Comparison of ENCODE assay signal across 25 mouse cellular contexts in genomic region chr3:81021783-81022182, GRCm38 (mm10). TPM values are rescaled to one million over a fixed set of nuclear protein-coding genes. Genes with fewer than 3 reads are reported as not detected.
DNase-seq lines count a peak whose midpoint lies in the region; ATAC-seq and TF ChIP-seq lines count a peak whose summit lies in the region.
"Had no signal": no experiment of that assay in that cellular context is flagged by ENCODE, and none has a peak within 500 bp of the region (broad histone marks: within the 10 kb centered on the region; RNA-seq: fewer than 3 reads in every experiment).

No protein-coding gene starts in this region.

- no peaks in the 10 kb centered on the region for H3K9me3 ChIP-seq in midbrain, embryonic 12.5 days
- H3K9me3 ChIP-seq in midbrain, embryonic 10.5 days (replicated peaks): no peaks in the 10 kb centered on the region
- no peaks in the 10 kb centered on the region for H3K9me3 ChIP-seq in ES-E14 (ENCODE audit: control insufficient read depth, insufficient read depth, low read depth, low read length)
- no peaks in the 10 kb centered on the region for H3K9me3 ChIP-seq in intestine, postnatal 0 days (ENCODE audit: control insufficient read depth)
- H3K9me3 ChIP-seq: forebrain, embryonic 13.5 days; heart, embryonic 10.5 days; heart, embryonic 15.5 days; hindbrain, embryonic 12.5 days; liver, embryonic 12.5 days; neural tube, embryonic 13.5 days had no signal

- no peak overlapping the region for H3K4me3 ChIP-seq in midbrain, embryonic 12.5 days
- no peak overlapping the region for H3K4me3 ChIP-seq in midbrain, embryonic 10.5 days
- peak overlapping the region in 1 of 2 experiments; percentile 46; a peak in 1 of 4 replicates for H3K4me3 ChIP-seq in ES-E14 (ENCODE audit: insufficient read depth in 1 of 2, low read depth in 1 of 2, low read length in 2 of 2, poor library complexity in 1 of 2, severe bottlenecking in 1 of 2)
- H3K4me3 ChIP-seq in intestine, postnatal 0 days (ENCODE audit: low read depth, low read length): no peak overlapping the region
- H3K4me3 ChIP-seq: forebrain, embryonic 13.5 days; heart, embryonic 10.5 days; heart, embryonic 15.5 days; hindbrain, embryonic 12.5 days; liver, embryonic 12.5 days; neural tube, embryonic 13.5 days had no signal

- H3K4me1 ChIP-seq in midbrain, embryonic 12.5 days: no peaks in the 10 kb centered on the region
- H3K4me1 ChIP-seq in midbrain, embryonic 10.5 days: no peaks in the 10 kb centered on the region
- H3K4me1 ChIP-seq in ES-E14 (ENCODE audit: control insufficient read depth in 2 of 2, insufficient read depth in 2 of 2, low read length in 2 of 2, poor library complexity in 1 of 2): peaks cover 0 to 8% of the 10 kb centered on the region in 2 experiments; a peak in 3 of 4 replicates
- no peaks in the 10 kb centered on the region for H3K4me1 ChIP-seq in intestine, postnatal 0 days (replicated peaks; ENCODE audit: control insufficient read depth, insufficient read depth, low read length)
- H3K4me1 ChIP-seq: forebrain, embryonic 13.5 days; hindbrain, embryonic 12.5 days; liver, embryonic 12.5 days; neural tube, embryonic 13.5 days had no signal

- no peak overlapping the region for H3K9ac ChIP-seq in midbrain, embryonic 12.5 days (replicated peaks)
- H3K9ac ChIP-seq in ES-E14 (ENCODE audit: insufficient read depth, low read depth, low read length, poor library complexity, severe bottlenecking): peak overlapping the region; percentile 58
- H3K9ac ChIP-seq in intestine, postnatal 0 days (ENCODE audit: low read depth, low read length): no peak overlapping the region
- H3K9ac ChIP-seq: forebrain, embryonic 13.5 days; heart, embryonic 15.5 days; hindbrain, embryonic 12.5 days; liver, embryonic 12.5 days; liver, postnatal 0 days; neural tube, embryonic 13.5 days had no signal

- no peak overlapping the region for H3K27ac ChIP-seq in midbrain, embryonic 12.5 days (replicated peaks)
- no peak overlapping the region for H3K27ac ChIP-seq in midbrain, embryonic 10.5 days (replicated peaks)
- H3K27ac ChIP-seq in ES-E14 (ENCODE audit: insufficient read depth, low read depth, low read length, poor library complexity, severe bottlenecking): peak overlapping the region; percentile 92
- H3K27ac ChIP-seq in intestine, postnatal 0 days (ENCODE audit: low read depth, low read length): no peak overlapping the region
- H3K27ac ChIP-seq: forebrain, embryonic 13.5 days; heart, embryonic 10.5 days; heart, embryonic 15.5 days; hindbrain, embryonic 12.5 days; liver, embryonic 12.5 days; neural tube, embryonic 13.5 days had no signal

- H3K36me3 ChIP-seq in midbrain, embryonic 12.5 days: no peaks in the 10 kb centered on the region
- no peaks in the 10 kb centered on the region for H3K36me3 ChIP-seq in midbrain, embryonic 10.5 days
- H3K36me3 ChIP-seq in ES-E14 (ENCODE audit: control insufficient read depth, insufficient read depth, low read length, poor library complexity, severe bottlenecking): no peaks in the 10 kb centered on the region
- no peaks in the 10 kb centered on the region for H3K36me3 ChIP-seq in intestine, postnatal 0 days (ENCODE audit: control insufficient read depth, insufficient read depth)
- H3K36me3 ChIP-seq: heart, embryonic 10.5 days; heart, embryonic 15.5 days; hindbrain, embryonic 12.5 days; liver, embryonic 12.5 days; neural tube, embryonic 13.5 days had no signal

- WGBS in midbrain, embryonic 12.5 days: 89% methylated on average over 6 of the region's 6 CpGs
- WGBS in midbrain, embryonic 10.5 days: 92% methylated on average over 6 of the region's 6 CpGs
- 67% methylated on average over 6 of the region's 6 CpGs for WGBS in intestine, postnatal 0 days

- 0 out of 2 replicates have a peak, but pooled peaks have one; percentile 20 for ATAC-seq in midbrain, embryonic 12.5 days (ENCODE audit: low FRiP score, low read depth)
- peak; percentile 59 for ATAC-seq in intestine, postnatal 0 days
- ATAC-seq in monocyte, adult 5-6 weeks (replicated peaks; ENCODE audit: insufficient number of reproducible peaks, low FRiP score, low TSS enrichment, poor library complexity, severe bottlenecking): no peak
- ATAC-seq: forebrain, embryonic 13.5 days; liver, embryonic 12.5 days; liver, postnatal 0 days; midbrain, embryonic 16.5 days had no signal

- no peak overlapping the region for H3K4me2 ChIP-seq in midbrain, embryonic 12.5 days (replicated peaks)
- no peak overlapping the region for H3K4me2 ChIP-seq in intestine, postnatal 0 days (replicated peaks; ENCODE audit: low read depth)
- H3K4me2 ChIP-seq: forebrain, embryonic 13.5 days; heart, embryonic 15.5 days; hindbrain, embryonic 12.5 days; liver, embryonic 12.5 days; neural tube, embryonic 13.5 days had no signal

- TF ChIP-seq CTCF in intestine, postnatal 0 days (IDR thresholded peaks at IDR 0.05; ENCODE audit: low read depth): no peak

- in situ Hi-C loops in ES-E14 (cut with MboI; ENCODE audit: low sequenced_read_pairs in 2 of 2, unreplicated experiment in 2 of 2): no loop called here

- H3K27me3 ChIP-seq in midbrain, embryonic 12.5 days: no peaks in the 10 kb centered on the region
- H3K27me3 ChIP-seq in midbrain, embryonic 10.5 days (ENCODE audit: low read depth, poor library complexity, severe bottlenecking): no peaks in the 10 kb centered on the region
- no peaks in the 10 kb centered on the region for H3K27me3 ChIP-seq in intestine, postnatal 0 days (replicated peaks; ENCODE audit: control insufficient read depth, insufficient read depth, low read length)
- H3K27me3 ChIP-seq: CH12.LX; forebrain, embryonic 13.5 days; heart, embryonic 15.5 days; hindbrain, embryonic 12.5 days; liver, embryonic 12.5 days; neural tube, embryonic 13.5 days had no signal

- no peak for DNase-seq in midbrain, embryonic 10.5 days (ENCODE audit: low spot score)
- DNase-seq in ES-E14 (ENCODE audit: low read depth, low spot score): peak; percentile 41
- DNase-seq in frontal cortex, postnatal 14 days (ENCODE audit: low spot score in 2 of 2): no peak
- DNase-seq: adrenal gland, postnatal 10 days; B cell, adult 2 months; cerebellum, adult 8-10 months; embryo, embryonic 11 days; gastrocnemius, postnatal 25 days; heart, adult 11 months; kidney, adult 18-20 months; kidney, postnatal 4 days; layer of hippocampus, postnatal 36 days; left cerebral cortex, postnatal 4 days; liver, postnatal 0 days had no signal

TF ChIP-seq in ES-E14, 5 proteins besides CTCF, POLR2A, EP300 and RAD21:
- TF ChIP-seq CHD2 (IDR thresholded peaks at IDR 0.05; ENCODE audit: low read depth, low read length) (0 out of 2 replicates have a peak, but pooled peaks have one; percentile 12), ZNF384 (IDR thresholded peaks at IDR 0.05; ENCODE audit: low read depth, low read length) (peak; percentile 60; the same call in 1 of the 2 replicates), MAFK (IDR thresholded peaks at IDR 0.05; ENCODE audit: insufficient read depth, low read depth, low read length) (no peak), ZC3H11A (IDR thresholded peaks at IDR 0.05; ENCODE audit: borderline replicate concordance, low read depth, low read length) (no peak), HCFC1 (IDR thresholded peaks at IDR 0.05; ENCODE audit: borderline replicate concordance, insufficient read depth, low read length) (no peak)

RNA-seq across cellular contexts. Expression of gene Pdgfc, which starts 14.4 kb away (rescaled TPM):
- polyA plus RNA-seq in midbrain, embryonic 12.5 days (2016; fragmentation: Nextera tagmentation; extraction: Ambion mirVana): 5.4 and 7.4 TPM in 2 replicates
- 7.7 TPM in 2 replicates for polyA plus RNA-seq in midbrain, embryonic 10.5 days (2016; fragmentation: Nextera tagmentation; extraction: Ambion mirVana)
- total RNA-seq in ES-E14 (2012; rRNA removed): 16.9 and 18.5 TPM in 2 replicates
- polyA plus RNA-seq in intestine, postnatal 0 days (2015; fragmentation: Nextera tagmentation; extraction: Ambion mirVana): 5.7 and 6.1 TPM in 2 replicates
- total RNA-seq in monocyte, adult 5-6 weeks (2017): 0.86 TPM in 1 of 3 replicates, not detected in the others
